Mouse (Mus musculus) activated CD4-positive, CD25-positive, alpha-beta regulatory T cell, adult 9 weeks (primary cell): ENCODE data around the gene Vezt. TPM values are rescaled to one million over a fixed set of nuclear protein-coding genes. Genes with fewer than 3 reads are reported as not detected.

Experiments used
- polyA plus RNA-seq: library from polyadenylated mRNA; unstranded; fragments of 100-300 nt; shearing (Covaris generic); gene quantifications from one replicate; pipeline ENCODE4 v1.2.1, GENCODE M21; 2017

Gene Vezt
- polyA plus RNA-seq = 16.2 TPM

GRCm38 (mm10) chr10:94035658-94036374 is at the start of gene Vezt, which contains the start of gene Fgd6:
TSS of gene Vezt (minus strand) at chr10:94035817.
TSS of gene Fgd6 (plus strand) at chr10:94036001.

DNA sequence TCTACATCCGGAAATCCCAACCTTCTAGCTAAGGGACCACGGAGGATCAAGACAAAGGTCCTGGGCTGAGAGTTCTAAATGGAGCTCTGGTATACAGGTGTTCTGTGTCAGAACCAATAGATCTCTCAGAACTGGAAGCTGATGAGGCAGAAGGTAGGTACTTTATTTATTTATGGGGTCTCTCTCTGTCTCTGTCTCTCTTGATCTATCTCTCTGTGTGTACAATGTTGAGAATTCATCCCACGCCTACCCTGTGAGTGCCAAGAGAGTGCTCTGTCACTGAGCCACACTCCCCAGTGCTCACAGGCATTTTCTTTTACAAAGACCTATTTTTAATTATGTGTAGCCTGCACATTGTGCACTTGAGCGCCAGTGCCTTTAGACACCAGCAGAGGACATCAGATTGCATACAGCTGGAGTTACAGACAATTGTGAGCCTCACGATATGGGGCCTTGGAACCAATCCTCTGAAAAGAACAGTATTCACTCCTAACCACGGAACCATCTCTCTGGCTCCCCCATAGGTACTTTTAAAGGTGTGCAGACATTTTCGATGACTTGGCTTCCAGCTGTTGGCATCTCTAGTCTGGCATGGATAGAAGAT is 138.5 kb downstream of the Vezt start, which contains the start of gene Metap2:
TSS of gene Metap2 (minus strand) at position 51 of the 604 bp plus-strand sequence.

Other genes with a start within 250 kb of the Vezt start
- 0.26 TPM for gene Usp44, start 204.3 kb downstream of the Vezt start, polyA plus RNA-seq
- 222 TPM for gene Metap2, start 138.7 kb downstream of the Vezt start, polyA plus RNA-seq
- 4.4 TPM for gene Fgd6, start 184 bp upstream of the Vezt start, polyA plus RNA-seq
- gene Nr2c1, start 112.2 kb upstream of the Vezt start, polyA plus RNA-seq = 9.4 TPM
- gene Ndufa12, start 162.9 kb upstream of the Vezt start, polyA plus RNA-seq = 125 TPM